Mouse (Mus musculus): ENCODE measurements around the gene Retsat.

DNA sequence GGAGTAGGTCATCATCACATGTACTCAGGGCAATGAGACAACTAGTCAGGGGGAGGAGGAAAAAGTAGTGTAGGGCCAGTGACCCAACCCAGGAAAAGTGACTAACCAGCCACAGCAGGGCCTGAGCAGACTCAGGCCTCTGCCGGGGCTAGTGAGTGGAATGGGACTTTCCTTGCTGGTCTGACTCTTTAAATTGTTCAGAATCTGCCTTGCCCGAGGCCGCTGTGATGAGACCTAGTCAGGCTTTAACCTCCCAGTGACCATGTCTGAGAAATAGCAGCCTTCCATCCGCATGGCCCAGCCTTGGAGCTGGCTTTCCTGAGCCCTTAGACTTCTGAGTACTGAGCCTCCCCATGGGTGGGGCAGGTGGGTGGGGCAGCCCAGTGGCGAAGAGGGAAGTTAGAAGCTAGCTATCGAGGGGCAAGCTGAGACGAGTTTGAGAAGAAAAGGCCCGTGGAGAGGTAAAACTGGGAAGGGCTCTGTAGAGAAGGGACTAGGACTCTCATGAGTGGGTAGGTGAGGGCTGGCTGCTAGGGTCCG lies 49.2 kb upstream of the Retsat start:
- TF ChIP-seq CTCF (IDR thresholded peaks at IDR 0.05; ENCODE audit: low read depth) (no peak), EP300 (IDR thresholded peaks at IDR 0.05; ENCODE audit: low read depth) (no peak)
